Mouse (Mus musculus) brain, embryonic 14.5 days (tissue): ENCODE results near the gene Fbxl14.

Experiments
- CTCF ChIP-seq: fragments of 200-500 bp; IDR thresholded peaks from 2 replicates; pipeline ENCODE4 v1.5.1; 2012; ENCODE audit warnings: inconsistent platforms, mild to moderate bottlenecking, moderate library complexity, borderline replicate concordance; ENCODE audit not compliant: insufficient read depth, insufficient read length; ENCODE audit errors: extremely low read depth
- POLR2A ChIP-seq: fragments of 200-500 bp; IDR thresholded peaks from 2 replicates; pipeline ENCODE4 v1.6.1; 2012; ENCODE audit warnings: mild to moderate bottlenecking, inconsistent platforms, borderline replicate concordance; ENCODE audit not compliant: poor library complexity, insufficient read depth, insufficient read length, severe bottlenecking; ENCODE audit errors: extremely low read depth

- TF ChIP-seq POLR2A, result no peak
- no peak for TF ChIP-seq CTCF
These were observed 31.0 kb upstream of the Fbxl14 start for GRCm38 (mm10) chr6:119448321-119449059.
